Mouse (Mus musculus) lung, postnatal 25 days (tissue): ENCODE results near the gene Ift122.

Experiments
- DNase-seq: peaks from one replicate; pipeline ENCODE4 v3.0.0; 2022; ENCODE audit warnings: low spot score

The Ift122 gene

GRCm38 (mm10) chr6:115891497-115892061 lies 38.3 kb downstream of the Ift122 start:
- DNase-seq, result no peak

DNA sequence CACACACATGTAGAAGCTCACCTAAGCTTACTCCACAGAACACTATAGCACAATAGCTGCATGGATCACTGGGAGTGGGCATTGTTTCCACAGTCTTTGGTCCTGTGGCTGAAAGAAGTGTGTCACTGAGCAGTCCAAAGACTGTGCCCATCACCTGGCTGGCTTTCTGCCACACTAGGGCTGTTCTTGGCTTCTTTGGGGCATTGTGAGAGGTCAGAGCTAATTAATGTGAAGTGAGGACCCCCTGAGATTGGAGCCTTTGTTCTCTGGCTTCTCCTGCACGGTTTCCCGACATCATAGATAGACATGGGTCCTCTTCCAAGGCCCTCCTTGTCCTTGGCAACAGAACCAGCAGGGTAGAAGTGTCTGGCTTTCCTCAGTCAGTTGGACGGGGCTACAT lies 39.1 kb downstream of the Ift122 start:
- no peak for DNase-seq

DNA sequence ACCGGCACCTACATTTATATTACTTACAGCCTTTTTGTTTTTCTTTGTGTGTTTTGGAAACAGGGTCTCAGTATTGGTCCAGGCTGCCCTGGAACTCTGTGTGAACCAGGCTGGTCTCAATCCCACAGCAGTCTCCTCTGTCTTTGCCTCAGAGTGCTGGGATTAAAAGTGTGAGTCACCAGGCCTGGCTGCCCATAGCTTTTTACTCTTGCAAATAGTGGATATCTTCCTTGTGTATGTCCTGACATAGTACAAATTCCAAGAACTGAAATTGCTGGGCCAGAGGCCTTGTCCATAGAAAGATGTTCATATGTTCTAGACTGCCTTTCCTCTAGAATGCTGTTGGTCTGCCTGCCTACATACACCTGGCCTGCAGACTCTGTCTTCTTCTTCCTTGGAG lies 43.1 kb downstream of the Ift122 start:
- no peak for DNase-seq

GRCm38 (mm10) chr6:115897117-115897516 lies 43.8 kb downstream of the Ift122 start:
- DNase-seq, result peak; percentile 50

- no peak for DNase-seq
These were observed 44.8 kb downstream of the Ift122 start for GRCm38 (mm10) chr6:115897926-115898520.

- DNase-seq, result peak; percentile 84
These were observed 47.8 kb downstream of the Ift122 start for GRCm38 (mm10) chr6:115901062-115901461.

DNA sequence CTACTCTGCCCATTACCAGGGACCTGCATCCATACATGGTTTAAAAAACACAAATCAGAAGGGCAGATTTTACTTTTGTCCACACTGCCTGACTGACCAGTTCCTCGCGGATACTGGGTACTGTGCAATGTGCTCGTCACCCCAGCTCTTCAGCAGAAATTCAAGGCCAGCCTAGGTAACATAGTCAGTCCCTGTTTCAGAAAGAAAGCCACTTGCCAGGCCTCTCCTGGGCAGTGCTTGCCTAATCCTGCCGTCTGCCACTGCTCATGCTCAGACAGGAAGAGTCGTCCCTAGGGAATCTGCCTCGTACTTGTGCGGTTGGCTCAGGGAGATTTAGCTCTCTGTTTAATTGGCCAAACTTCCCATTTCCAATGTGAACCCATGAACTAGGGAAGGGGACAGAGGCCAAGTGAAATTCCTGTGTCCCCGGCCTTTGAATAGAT lies 48.2 kb downstream of the Ift122 start:
- peak; percentile 54 for DNase-seq

- DNase-seq, result no peak
These were observed 49.3 kb downstream of the Ift122 start for GRCm38 (mm10) chr6:115902545-115902944.

GRCm38 (mm10) chr6:115905568-115905967 lies 52.3 kb downstream of the Ift122 start:
- no peak for DNase-seq

- no peak for DNase-seq
These were observed 53.2 kb downstream of the Ift122 start for GRCm38 (mm10) chr6:115906455-115906854.

DNA sequence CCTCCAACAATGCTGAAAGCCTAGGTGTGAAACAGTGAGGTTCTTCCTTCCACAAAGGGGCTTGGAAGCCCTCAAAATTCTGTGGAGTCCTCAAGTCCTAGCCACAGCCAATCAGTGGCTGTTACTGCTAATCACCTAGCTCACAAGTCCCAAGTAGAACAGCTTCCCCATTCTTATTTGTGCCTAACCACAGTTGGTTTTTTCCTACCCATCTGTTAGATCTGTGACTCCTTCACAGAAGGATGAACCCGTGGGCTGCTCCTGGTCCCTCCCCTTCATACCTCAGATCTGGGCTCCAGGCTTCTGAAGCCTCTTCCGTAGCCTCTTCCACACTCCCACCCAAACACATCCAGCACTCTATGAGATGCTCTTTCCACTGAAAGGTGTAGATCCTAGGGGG lies 53.6 kb downstream of the Ift122 start:
- no peak for DNase-seq

DNA sequence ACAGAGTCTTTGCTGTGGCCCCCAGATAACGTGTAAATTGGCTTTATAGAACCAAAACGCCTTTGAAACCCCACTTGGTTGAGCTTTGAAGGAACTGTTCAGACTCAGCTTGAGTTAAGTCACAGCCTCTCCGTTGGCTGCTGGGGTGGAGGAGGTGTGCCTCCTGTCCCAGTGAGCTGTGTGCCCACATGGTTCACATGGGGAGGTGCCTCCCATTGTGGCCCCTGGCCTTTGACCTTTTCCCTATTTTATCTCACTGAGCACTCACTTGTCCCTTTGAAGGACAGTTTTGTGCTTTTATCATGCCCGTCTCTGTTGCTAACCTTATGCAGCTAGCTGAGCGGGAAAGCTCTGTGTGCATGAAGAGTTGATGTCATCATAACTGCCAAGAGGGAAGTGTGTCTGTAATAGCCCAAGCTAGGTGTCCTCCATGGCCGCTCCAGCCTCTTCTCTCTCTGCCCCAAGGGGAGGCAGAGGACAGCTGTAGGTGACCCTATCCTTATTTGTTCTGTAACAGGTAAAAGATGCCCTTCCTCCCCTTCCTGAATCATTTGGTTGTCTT lies 55.2 kb downstream of the Ift122 start:
- no peak for DNase-seq

DNA sequence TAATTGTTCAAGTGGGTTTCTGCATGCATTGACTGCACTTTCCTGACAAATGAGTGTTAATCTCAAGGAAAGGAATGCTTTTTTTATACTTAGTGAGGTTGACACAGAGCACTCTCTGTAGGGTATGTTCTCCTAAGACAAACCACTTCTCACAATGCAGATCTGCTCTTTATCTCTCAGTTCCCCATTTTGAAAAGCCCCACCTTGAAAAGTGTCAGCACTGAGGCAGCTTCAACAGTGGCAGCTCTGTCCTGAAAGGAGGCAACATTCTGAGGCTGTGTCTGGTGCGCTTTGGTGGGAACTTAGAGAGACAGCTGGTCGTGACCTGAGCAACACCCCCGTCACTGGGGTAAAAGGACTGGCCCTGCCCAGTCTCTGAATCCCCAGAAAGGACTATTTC lies 55.8 kb downstream of the Ift122 start:
- no peak for DNase-seq

- DNase-seq, result peak; percentile 90
These were observed 56.7 kb downstream of the Ift122 start for GRCm38 (mm10) chr6:115909940-115910339.

- DNase-seq, result no peak
These were observed 58.5 kb downstream of the Ift122 start for GRCm38 (mm10) chr6:115911763-115912162.

- DNase-seq, result no peak
These were observed 60.2 kb downstream of the Ift122 start for GRCm38 (mm10) chr6:115913482-115913881.

- no peak for DNase-seq
These were observed 61.4 kb downstream of the Ift122 start for GRCm38 (mm10) chr6:115914511-115915202.

- DNase-seq, result no peak
These were observed 62.6 kb downstream of the Ift122 start for GRCm38 (mm10) chr6:115915601-115916445.

- no peak for DNase-seq
These were observed 63.3 kb downstream of the Ift122 start for GRCm38 (mm10) chr6:115916611-115917010.

- no peak for DNase-seq
These were observed 65.3 kb downstream of the Ift122 start for GRCm38 (mm10) chr6:115918615-115919014.

- DNase-seq, result no peak
These were observed 66.6 kb downstream of the Ift122 start for GRCm38 (mm10) chr6:115919876-115920275.

DNA sequence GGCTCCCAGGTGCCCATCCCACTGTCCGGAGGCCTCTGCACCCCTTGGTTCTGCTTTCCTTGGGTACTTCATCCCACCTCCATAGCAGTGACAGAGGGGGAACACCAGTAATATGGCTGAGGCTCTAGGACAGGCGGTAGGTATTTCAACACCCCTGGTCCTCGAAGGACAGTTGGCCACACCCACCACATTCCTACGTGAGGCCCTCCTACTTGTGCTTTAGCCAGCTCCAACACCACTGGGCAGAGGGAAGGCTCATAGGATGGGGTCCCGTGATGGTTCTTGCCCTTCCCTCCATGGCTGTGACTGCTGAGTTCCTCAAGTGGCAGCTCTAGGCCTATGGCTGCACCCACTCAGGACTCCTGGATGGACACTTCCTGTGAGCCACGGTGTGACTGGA lies 71.6 kb downstream of the Ift122 start:
- peak; percentile 28 for DNase-seq
